Mouse (Mus musculus): Measurements from ENCODE around the gene 9230112D13Rik.

- TF ChIP-seq CTCF (IDR thresholded peaks at IDR 0.05; ENCODE audit: extremely low read depth, insufficient read depth, low read length): no peak
- no peak for TF ChIP-seq POLR2A (IDR thresholded peaks at IDR 0.05; ENCODE audit: extremely low read depth, insufficient read depth, low read length)
These were observed 47.1 kb upstream of the 9230112D13Rik start for GRCm38 (mm10) chr14:34569534-34570194.
